Mouse (Mus musculus) neural tube, embryonic 15.5 days (tissue): Measurements from ENCODE around the gene BC055324. TPM values are rescaled to one million over a fixed set of nuclear protein-coding genes. Genes with fewer than 3 reads are reported as not detected.

Experiments
- ATAC-seq: fragments of 200-750 bp; cut with Nextera tagmentation; 2 replicates; pipeline ENCODE4 v1.8.0; 2017; ENCODE audit warnings: mild to moderate bottlenecking, moderate TSS enrichment, moderate library complexity; ENCODE audit not compliant: low FRiP score
- H3K27ac ChIP-seq: fragments of 300-500 bp; sonication (generic); replicated peaks from 2 replicates; pipeline ENCODE4 v1.5.1; 2015; ENCODE audit warnings: mild to moderate bottlenecking, inconsistent platforms
- H3K27me3 ChIP-seq: fragments of 300-500 bp; sonication (generic); replicated peaks from 2 replicates; pipeline ENCODE4 v1.6.1; 2015; ENCODE audit warnings: inconsistent platforms
- H3K36me3 ChIP-seq: fragments of 300-500 bp; sonication (generic); 2 replicates; pipeline ENCODE4 v1.6.1; 2015; ENCODE audit warnings: inconsistent platforms
- H3K4me1 ChIP-seq: fragments of 300-500 bp; sonication (generic); 2 replicates; pipeline ENCODE4 v1.6.1; 2015; ENCODE audit warnings: inconsistent platforms
- H3K4me2 ChIP-seq: fragments of 300-500 bp; sonication (generic); 2 replicates; pipeline ENCODE4 v1.6.1; 2015; ENCODE audit warnings: inconsistent platforms, mild to moderate bottlenecking, moderate library complexity
- H3K4me3 ChIP-seq: fragments of 300-500 bp; sonication (generic); replicated peaks from 2 replicates; pipeline ENCODE4 v1.5.1; 2015; ENCODE audit warnings: mild to moderate bottlenecking, inconsistent platforms
- H3K9ac ChIP-seq: fragments of 300-500 bp; sonication (generic); replicated peaks from 2 replicates; pipeline ENCODE4 v1.6.1; 2015; ENCODE audit warnings: mild to moderate bottlenecking, inconsistent platforms
- H3K9me3 ChIP-seq: fragments of 300-500 bp; sonication (generic); replicated peaks from 2 replicates; pipeline ENCODE4 v1.6.1; 2016; ENCODE audit warnings: inconsistent platforms
- WGBS: fragments of 180-500 bp; shearing (Covaris S2); methylation state at CpG from one replicate; pipeline ENCODE4 v1.1.7; 2015; ENCODE audit warnings: mixed read lengths; 5-methylcytosine and 5-hydroxymethylcytosine counted together
- polyA plus RNA-seq: library from polyadenylated mRNA; unstranded; fragments of >200 nt; fragmentation: Nextera tagmentation; extraction: Ambion mirVana; gene quantifications from 2 replicates; pipeline ENCODE4 v1.2.1, GENCODE M21; 2015

The BC055324 gene
- polyA plus RNA-seq, 1 experiment from 2014 or later: 3.8 TPM

- H3K27ac ChIP-seq: no peak overlapping the region
- no peaks in the 10 kb centered on the region for H3K36me3 ChIP-seq
- H3K4me2 ChIP-seq: no peak overlapping the region
- no peaks in the 10 kb centered on the region for H3K4me1 ChIP-seq
- H3K4me3 ChIP-seq: no peak overlapping the region
- H3K9ac ChIP-seq: no peak overlapping the region
- no peaks in the 10 kb centered on the region for H3K9me3 ChIP-seq
- ATAC-seq: no peak
- H3K27me3 ChIP-seq: no peaks in the 10 kb centered on the region
- 82% methylated on average over 3 of the region's 3 CpGs for WGBS
These were observed 9.7 kb upstream of the BC055324 start for GRCm38 (mm10) chr1:164004311-164004710.

- 71% methylated on average over 6 of the region's 6 CpGs for WGBS
These were observed 7.3 kb upstream of the BC055324 start for GRCm38 (mm10) chr1:164001831-164002452.

GRCm38 (mm10) chr1:163995609-163995913, 965 bp upstream of the BC055324 start:
- 87% methylated on average over 1 of the region's 2 CpGs for WGBS
- Histone ChIP-seq H3K36me3 (no peaks in the 10 kb centered on the region), H3K4me2 (peak overlapping the region; percentile 57), H3K9me3 (no peaks in the 10 kb centered on the region), H3K27me3 (no peaks in the 10 kb centered on the region), H3K27ac (peak overlapping the region; percentile 82), H3K9ac (peak overlapping the region; percentile 60), H3K4me1 (peaks cover 15% of the 10 kb centered on the region), H3K4me3 (peak overlapping the region; percentile 91)
- ATAC-seq: no peak

More at GRCm38 (mm10) chr1:164001831-164002452, 7.3 kb upstream of the BC055324 start:
- Histone ChIP-seq H3K9ac (no peak overlapping the region), H3K4me2 (no peak overlapping the region), H3K4me1 (no peaks in the 10 kb centered on the region), H3K36me3 (no peaks in the 10 kb centered on the region), H3K4me3 (no peak overlapping the region), H3K27me3 (no peaks in the 10 kb centered on the region), H3K9me3 (no peaks in the 10 kb centered on the region), H3K27ac (no peak overlapping the region)
- ATAC-seq: no peak

GRCm38 (mm10) chr1:163994173-163994720, 349 bp downstream of the BC055324 start:
- no peaks in the 10 kb centered on the region for H3K27me3 ChIP-seq
- H3K36me3 ChIP-seq: no peaks in the 10 kb centered on the region
- peak overlapping the region; percentile 60 for H3K9ac ChIP-seq
- 2% methylated on average over 38 of the region's 38 CpGs for WGBS
- ATAC-seq: peak; percentile 5
- peak overlapping the region; percentile 91 for H3K4me3 ChIP-seq
- H3K4me2 ChIP-seq: peak overlapping the region; percentile 78
- H3K4me1 ChIP-seq: peaks cover 15% of the 10 kb centered on the region
- H3K27ac ChIP-seq: 0 out of 2 replicates have a peak overlapping the region, but pooled peaks have one; percentile 54
- no peaks in the 10 kb centered on the region for H3K9me3 ChIP-seq

DNA sequence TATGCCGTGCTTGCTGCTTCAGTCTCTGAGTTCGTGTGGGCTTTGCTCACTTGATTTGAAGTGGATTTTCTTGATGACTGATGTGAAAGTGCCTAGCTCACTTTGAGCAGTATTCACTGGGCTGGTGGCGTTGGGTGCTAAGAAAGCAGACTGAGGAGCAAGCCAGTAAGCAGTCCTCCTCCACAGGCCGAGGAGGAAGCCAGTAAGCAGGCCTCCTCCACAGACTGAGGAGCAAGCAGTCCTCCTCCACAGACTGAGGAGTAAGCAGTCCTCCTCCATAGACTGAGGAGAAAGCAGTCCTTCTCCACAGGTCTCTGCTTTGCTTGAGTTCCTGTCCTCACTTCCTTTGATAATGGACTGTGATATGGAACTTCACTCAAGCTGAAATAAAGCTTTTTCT, 2.2 kb downstream of the BC055324 start:
- H3K4me1 ChIP-seq: peaks cover 15% of the 10 kb centered on the region
- H3K9me3 ChIP-seq: no peaks in the 10 kb centered on the region
- no peaks in the 10 kb centered on the region for H3K27me3 ChIP-seq
- H3K4me3 ChIP-seq: no peak overlapping the region
- 91% methylated on average over 4 of the region's 4 CpGs for WGBS
- H3K9ac ChIP-seq: no peak overlapping the region
- ATAC-seq: no peak
- H3K27ac ChIP-seq: no peak overlapping the region
- no peaks in the 10 kb centered on the region for H3K36me3 ChIP-seq
- no peak overlapping the region for H3K4me2 ChIP-seq

- no peaks in the 10 kb centered on the region for H3K27me3 ChIP-seq
- no peak overlapping the region for H3K4me2 ChIP-seq
- no peak overlapping the region for H3K9ac ChIP-seq
- no peaks in the 10 kb centered on the region for H3K4me1 ChIP-seq
- WGBS: 93% methylated on average over 1 of the region's 1 CpGs
- H3K9me3 ChIP-seq: no peaks in the 10 kb centered on the region
- peaks cover 9% of the 10 kb centered on the region; the same call in 1 of the 2 replicates for H3K36me3 ChIP-seq
- no peak for ATAC-seq
- no peak overlapping the region for H3K27ac ChIP-seq
- H3K4me3 ChIP-seq: no peak overlapping the region
These were observed 18.1 kb downstream of the BC055324 start for GRCm38 (mm10) chr1:163976515-163976914.

DNA sequence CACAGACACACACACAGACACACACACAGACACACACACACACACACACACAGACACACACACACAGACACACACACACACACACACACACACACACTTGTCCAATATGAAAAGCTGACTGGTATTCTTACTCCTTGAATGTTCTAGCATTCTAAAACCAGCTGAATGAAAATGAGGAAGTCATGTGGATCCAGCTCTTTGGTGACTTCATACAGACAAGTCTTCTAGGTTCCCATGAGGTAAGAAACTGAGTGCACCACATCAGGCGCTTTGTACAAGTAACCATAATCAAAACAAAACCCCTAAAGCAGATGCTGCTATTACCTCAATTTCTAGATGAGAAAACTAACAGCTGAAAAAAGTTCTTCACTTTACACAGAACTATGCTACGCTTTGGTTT, 19.5 kb downstream of the BC055324 start:
- 96% methylated on average over 2 of the region's 2 CpGs for WGBS
- Histone ChIP-seq H3K27me3 (no peaks in the 10 kb centered on the region), H3K4me3 (no peak overlapping the region), H3K9me3 (no peaks in the 10 kb centered on the region), H3K9ac (no peak overlapping the region), H3K36me3 (peaks cover 7% of the 10 kb centered on the region; the same call in 1 of the 2 replicates), H3K27ac (no peak overlapping the region), H3K4me2 (no peak overlapping the region), H3K4me1 (no peaks in the 10 kb centered on the region)
- ATAC-seq: no peak

DNA sequence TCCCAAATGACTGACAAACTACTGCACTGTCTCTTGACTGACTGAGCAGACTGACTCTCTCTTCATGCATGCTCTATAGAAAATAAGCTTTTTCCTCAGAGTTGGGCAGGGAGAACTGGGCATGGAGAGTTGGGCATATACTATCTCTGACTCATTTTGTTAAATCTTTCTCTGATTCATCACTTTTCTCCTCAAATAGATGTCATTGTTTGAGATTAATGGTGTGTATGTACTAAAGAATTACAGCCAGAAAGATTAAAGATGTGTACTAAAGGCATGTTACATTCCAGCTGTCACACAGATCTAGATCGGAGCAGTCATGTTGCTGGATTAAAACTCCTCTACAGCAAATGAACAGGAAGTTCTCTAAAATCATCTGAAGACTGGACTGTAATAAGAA, 20.1 kb downstream of the BC055324 start:
- no peaks in the 10 kb centered on the region for H3K27me3 ChIP-seq
- no peaks in the 10 kb centered on the region for H3K4me1 ChIP-seq
- H3K9ac ChIP-seq: no peak overlapping the region
- WGBS: 93% methylated on average over 1 of the region's 1 CpGs
- H3K9me3 ChIP-seq: no peaks in the 10 kb centered on the region
- no peak for ATAC-seq
- H3K4me2 ChIP-seq: no peak overlapping the region
- H3K27ac ChIP-seq: no peak overlapping the region
- no peak overlapping the region for H3K4me3 ChIP-seq
- H3K36me3 ChIP-seq: peaks cover 7% of the 10 kb centered on the region; the same call in 1 of the 2 replicates

- H3K4me3 ChIP-seq: no peak overlapping the region
- no peaks in the 10 kb centered on the region for H3K27me3 ChIP-seq
- peaks cover 12% of the 10 kb centered on the region; the same call in 1 of the 2 replicates for H3K36me3 ChIP-seq
- WGBS: 92% methylated on average over 10 of the region's 10 CpGs
- H3K4me2 ChIP-seq: no peak overlapping the region
- ATAC-seq: no peak
- no peak overlapping the region for H3K9ac ChIP-seq
- H3K9me3 ChIP-seq: no peaks in the 10 kb centered on the region
- no peak overlapping the region for H3K27ac ChIP-seq
- H3K4me1 ChIP-seq: no peaks in the 10 kb centered on the region
These were observed 30.4 kb downstream of the BC055324 start for GRCm38 (mm10) chr1:163964008-163964689.

- Histone ChIP-seq H3K27ac (no peak overlapping the region), H3K36me3 (peaks cover 26% of the 10 kb centered on the region; the same call in 1 of the 2 replicates), H3K4me2 (no peak overlapping the region), H3K9me3 (no peaks in the 10 kb centered on the region), H3K9ac (no peak overlapping the region), H3K4me1 (no peaks in the 10 kb centered on the region), H3K27me3 (no peaks in the 10 kb centered on the region), H3K4me3 (no peak overlapping the region)
- ATAC-seq: no peak
- 91% methylated on average over 3 of the region's 3 CpGs for WGBS
These were observed 36.6 kb downstream of the BC055324 start for GRCm38 (mm10) chr1:163958036-163958435.

DNA sequence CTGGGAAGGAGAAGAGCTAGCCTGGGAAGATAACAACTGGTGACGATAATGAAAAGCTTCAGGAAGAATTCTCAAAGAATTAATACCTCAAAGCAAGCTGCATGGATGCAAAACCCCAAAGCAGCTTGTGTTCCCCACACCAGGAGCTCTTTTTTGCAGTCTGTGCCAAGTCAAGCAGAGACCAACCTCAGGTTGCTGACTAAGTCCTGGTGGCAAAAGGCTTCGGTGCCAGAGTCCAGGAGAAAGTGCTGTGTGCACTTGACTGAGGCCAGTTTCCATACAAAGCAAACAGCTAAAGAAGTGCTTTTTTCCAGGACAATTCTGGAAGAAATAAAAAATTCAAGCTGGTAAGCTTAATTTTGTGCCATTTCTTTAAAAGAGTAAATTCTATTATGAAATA, 41.2 kb downstream of the BC055324 start:
- H3K27ac ChIP-seq: no peak overlapping the region
- H3K36me3 ChIP-seq: peaks cover 64% of the 10 kb centered on the region
- no peaks in the 10 kb centered on the region for H3K27me3 ChIP-seq
- ATAC-seq: no peak
- WGBS: 96% methylated on average over 2 of the region's 2 CpGs
- H3K4me1 ChIP-seq: no peaks in the 10 kb centered on the region
- H3K4me2 ChIP-seq: no peak overlapping the region
- no peak overlapping the region for H3K9ac ChIP-seq
- H3K4me3 ChIP-seq: no peak overlapping the region
- H3K9me3 ChIP-seq: no peaks in the 10 kb centered on the region

- Histone ChIP-seq H3K9ac (no peak overlapping the region), H3K4me3 (no peak overlapping the region), H3K36me3 (peaks cover 80% of the 10 kb centered on the region), H3K4me1 (no peaks in the 10 kb centered on the region), H3K4me2 (no peak overlapping the region), H3K27me3 (no peaks in the 10 kb centered on the region), H3K9me3 (no peaks in the 10 kb centered on the region), H3K27ac (no peak overlapping the region)
- 75% methylated on average over 6 of the region's 6 CpGs for WGBS
- no peak for ATAC-seq
These were observed 52.5 kb downstream of the BC055324 start for GRCm38 (mm10) chr1:163942056-163942455.
